Mouse (Mus musculus) CH12.LX (cell line): ENCODE data around the gene Aurkb. TPM values are rescaled to one million over a fixed set of nuclear protein-coding genes. Genes with fewer than 3 reads are reported as not detected.

Experiments used
- DNase-seq: peaks from one replicate; pipeline ENCODE4 v3.0.0-alpha.2; 2013; ENCODE audit errors: extremely low read depth
- H3K27ac ChIP-seq: 2 replicates; pipeline ENCODE4 v1.5.1; 2012; ENCODE audit warnings: low read depth, mild to moderate bottlenecking, control low read depth, moderate library complexity; ENCODE audit not compliant: insufficient read depth
- H3K27me3 ChIP-seq: replicated peaks from 2 replicates; pipeline ENCODE3; 2012; ENCODE audit warnings: inconsistent platforms
- H3K36me3 ChIP-seq, 2 experiments: replicated peaks in 1 of 2; 2 replicates each; pipeline versions ENCODE3 to v1.6.1; 2012; ENCODE audit warnings: inconsistent platforms in 1 of 2, low read length in 1 of 2, mild to moderate bottlenecking in 1 of 2, mixed read lengths in 1 of 2, moderate library complexity in 1 of 2; ENCODE audit not compliant: control insufficient read depth in 1 of 2, insufficient read depth in 1 of 2
- H3K4me1 ChIP-seq, 2 experiments: 2 replicates each; pipeline ENCODE4 v1.6.1; 2012; ENCODE audit warnings: inconsistent platforms in 1 of 2, moderate library complexity in 1 of 2; ENCODE audit not compliant: insufficient read depth in 2 of 2, control insufficient read depth in 1 of 2
- H3K4me2 ChIP-seq: 2 replicates; pipeline ENCODE4 v1.6.1; 2012; ENCODE audit warnings: low read depth, mild to moderate bottlenecking, control low read depth; ENCODE audit not compliant: poor library complexity, insufficient read depth, severe bottlenecking
- H3K4me3 ChIP-seq, 3 experiments: fragments of 150-350 bp in 1 of 3; sonication (generic) in 1 of 3; replicated peaks in 1 of 3; 2 replicates each; pipeline versions ENCODE3 to v1.5.1; 2011 to 2012; ENCODE audit warnings: low read depth in 2 of 3, low read length in 2 of 3, mild to moderate bottlenecking in 2 of 3, moderate library complexity in 2 of 3, control low read depth in 1 of 3, improper control_type of control experiment in 1 of 3, inconsistent platforms in 1 of 3, mixed read lengths in 1 of 3; ENCODE audit not compliant: poor library complexity in 1 of 3
- H3K79me2 ChIP-seq: replicated peaks from 2 replicates; pipeline ENCODE4 v1.6.1; 2012; ENCODE audit warnings: mild to moderate bottlenecking, moderate library complexity; ENCODE audit not compliant: control insufficient read depth, poor library complexity, insufficient read depth, severe bottlenecking; ENCODE audit errors: extremely low read depth
- H3K9ac ChIP-seq: 2 replicates; pipeline ENCODE4 v1.6.1; 2012; ENCODE audit warnings: low read depth, mild to moderate bottlenecking, control low read depth, moderate library complexity; ENCODE audit not compliant: insufficient read depth
- H3K9me3 ChIP-seq: replicated peaks from 2 replicates; pipeline ENCODE3; 2012; ENCODE audit warnings: low read length, inconsistent platforms, mixed read lengths
- CHD1 ChIP-seq: IDR thresholded peaks from 2 replicates; pipeline ENCODE4 v1.6.1; 2012; ENCODE audit warnings: low read depth, low read length, improper control_type of control experiment, inconsistent platforms
- CHD2 ChIP-seq: IDR thresholded peaks from 2 replicates; pipeline ENCODE4 v1.6.1; 2011; ENCODE audit warnings: low read length, improper control_type of control experiment
- CTCF ChIP-seq, 2 experiments: IDR thresholded peaks in 1 of 2; conservative IDR thresholded peaks in 1 of 2; 2 replicates each; pipeline ENCODE4 v1.5.1; 2011 to 2012; ENCODE audit warnings: low read depth in 2 of 2, low read length in 2 of 2, improper control_type of control experiment in 1 of 2, inconsistent platforms in 1 of 2, mild to moderate bottlenecking in 1 of 2, moderate library complexity in 1 of 2
- ETS1 ChIP-seq: conservative IDR thresholded peaks from 2 replicates; pipeline ENCODE4 v1.6.1; 2012; ENCODE audit warnings: low read depth, mild to moderate bottlenecking, inconsistent platforms, low read length, improper control_type of control experiment, moderate library complexity
- IRF4 ChIP-seq: IDR thresholded peaks from 2 replicates; pipeline ENCODE4 v1.6.1; 2014; ENCODE audit warnings: low read depth, mild to moderate bottlenecking, inconsistent platforms, low read length, improper control_type of control experiment
- JUN ChIP-seq: IDR thresholded peaks from 2 replicates; pipeline ENCODE4 v1.6.1; 2011; ENCODE audit warnings: low read depth, mild to moderate bottlenecking, low read length, improper control_type of control experiment, moderate library complexity; ENCODE audit not compliant: insufficient read depth
- JUND ChIP-seq: conservative IDR thresholded peaks from 2 replicates; pipeline ENCODE4 v1.6.1; 2011; ENCODE audit warnings: low read depth, low read length, improper control_type of control experiment
- MAFK ChIP-seq: IDR thresholded peaks from 2 replicates; pipeline ENCODE4 v1.6.1; 2011; ENCODE audit warnings: low read length, improper control_type of control experiment; ENCODE audit not compliant: insufficient replicate concordance
- MAX ChIP-seq: IDR thresholded peaks from 2 replicates; pipeline ENCODE4 v1.6.1; 2011; ENCODE audit warnings: low read length, improper control_type of control experiment
- MEF2A ChIP-seq: IDR thresholded peaks from 2 replicates; pipeline ENCODE4 v1.6.1; 2014; ENCODE audit warnings: low read depth, mild to moderate bottlenecking, inconsistent platforms, low read length, improper control_type of control experiment, borderline replicate concordance
- MXI1 ChIP-seq: IDR thresholded peaks from 2 replicates; pipeline ENCODE4 v1.6.1; 2011; ENCODE audit warnings: mild to moderate bottlenecking, low read depth, low read length, improper control_type of control experiment
- NRF1 ChIP-seq: IDR thresholded peaks from 2 replicates; pipeline ENCODE4 v1.6.1; 2014; ENCODE audit warnings: low read depth, mild to moderate bottlenecking, inconsistent platforms, low read length, improper control_type of control experiment, moderate library complexity
- POLR2A ChIP-seq: IDR thresholded peaks from 2 replicates; pipeline ENCODE4 v1.6.1; 2011; ENCODE audit warnings: low read depth, mild to moderate bottlenecking, improper control_type of control experiment, low read length
- POLR2AphosphoS2 ChIP-seq: IDR thresholded peaks from 2 replicates; pipeline ENCODE4 v1.6.1; 2011; ENCODE audit warnings: low read depth, low read length, improper control_type of control experiment
- RAD21 ChIP-seq: IDR thresholded peaks from 2 replicates; pipeline ENCODE4 v1.6.1; 2011; ENCODE audit warnings: low read depth, mild to moderate bottlenecking, low read length, improper control_type of control experiment, moderate library complexity
- RCOR1 ChIP-seq: conservative IDR thresholded peaks from 2 replicates; pipeline ENCODE4 v1.6.1; 2012; ENCODE audit warnings: low read depth, mild to moderate bottlenecking, inconsistent platforms, low read length, improper control_type of control experiment
- SIN3A ChIP-seq: IDR thresholded peaks from 2 replicates; pipeline ENCODE4 v1.6.1; 2012; ENCODE audit warnings: low read length, improper control_type of control experiment, inconsistent platforms
- TCF12 ChIP-seq: IDR thresholded peaks from 2 replicates; pipeline ENCODE4 v1.6.1; 2014; ENCODE audit warnings: low read depth, mild to moderate bottlenecking, inconsistent platforms, low read length, improper control_type of control experiment
- USF2 ChIP-seq: conservative IDR thresholded peaks from 2 replicates; pipeline ENCODE4 v1.6.1; 2011; ENCODE audit warnings: low read depth, low read length, improper control_type of control experiment
- ZC3H11A ChIP-seq: IDR thresholded peaks from 2 replicates; pipeline ENCODE4 v1.6.1; 2012; ENCODE audit warnings: low read depth, mild to moderate bottlenecking, inconsistent platforms, low read length, improper control_type of control experiment
- ZNF384 ChIP-seq: IDR thresholded peaks from 2 replicates; pipeline ENCODE4 v1.6.1; 2012; ENCODE audit warnings: low read depth, low read length, improper control_type of control experiment, inconsistent platforms
- dilution Hi-C: fragments of 300-500 bp; cut with MboI; formaldehyde crosslinking; loops from 2 replicates; pipeline ENCODE4 v1.14.3; 2020; ENCODE audit warnings: low sequenced_read_pairs; ENCODE audit not compliant: extremely low pct_unique_long_range_greater_than_20kb, extremely low pct_ligation_motif_present
- in situ Hi-C: fragments of 300-500 bp; cut with MboI; formaldehyde crosslinking; loops from 3 replicates; pipeline ENCODE4 v1.14.3; 2019; ENCODE audit warnings: low sequenced_read_pairs, low pct_ligation_motif_present, low pct_unique_long_range_greater_than_20kb, mixed read lengths
- polyA plus RNA-seq: library from polyadenylated mRNA; unstranded; fragments of >175 nt; gene quantifications from 2 replicates; pipeline ENCODE4 v1.2.1, GENCODE M21; 2012; ENCODE audit warnings: low read depth; ENCODE audit not compliant: insufficient read length
- total RNA-seq, 2 experiments: library from RNA; depleted of rRNA; stranded (reverse); fragments of 300-350 nt in 1 of 2; fragments of >200 nt in 1 of 2; gene quantifications; 2 replicates each; pipeline ENCODE4 v1.2.3; 2012 to 2014

Gene Aurkb
- total and polyA plus RNA-seq, 3 experiments, result 170 to 200 (median 190) TPM

DNA sequence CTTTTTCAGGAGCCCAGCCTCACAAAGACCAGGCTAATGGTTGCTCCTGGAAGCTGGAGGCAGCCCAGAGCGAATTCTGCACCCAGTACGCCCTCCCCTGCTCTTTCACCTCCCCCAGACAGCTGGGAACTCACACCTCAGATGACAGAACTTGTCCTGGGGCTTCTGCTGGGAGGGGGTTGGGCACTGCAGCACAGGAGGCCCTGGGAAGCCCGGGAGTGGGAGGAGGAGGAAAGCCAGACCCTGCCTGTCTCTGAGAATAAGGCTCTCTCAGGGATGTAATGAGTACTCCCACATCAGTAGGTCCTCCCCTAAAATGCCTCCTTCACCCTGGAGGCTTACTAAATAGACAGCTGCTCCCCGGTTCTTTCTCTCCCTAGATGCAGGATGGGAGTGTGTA is 41.6 kb downstream of the Aurkb start:
- Histone ChIP-seq H3K4me3 (no peak overlapping the region), H3K4me1 (peaks cover 18 to 41% of the 10 kb centered on the region in 2 experiments), H3K79me2 (peaks cover 29% of the 10 kb centered on the region), H3K27me3 (peaks cover 29% of the 10 kb centered on the region), H3K4me2 (no peak overlapping the region), H3K9me3 (peaks cover 4% of the 10 kb centered on the region), H3K27ac (no peak overlapping the region), H3K36me3 (peaks cover 18 to 28% of the 10 kb centered on the region in 2 experiments), H3K9ac (no peak overlapping the region)
- no peak for DNase-seq
- in situ Hi-C loops, result loop anchor here (25.0 kb wide), 1 partner anchor 925 kb away; the partner anchor contains the start of genes Acadvl, Dlg4 and Dvl2
- dilution Hi-C loops, result no loop called here
- no peak for TF ChIP-seq MAFK
- TF ChIP-seq ZNF384, result no peak
- TF ChIP-seq ETS1, result no peak
- TF ChIP-seq POLR2AphosphoS2, result no peak
- no peak for TF ChIP-seq CHD1
- no peak for TF ChIP-seq JUN
- TF ChIP-seq POLR2A, result no peak
- TF ChIP-seq ZC3H11A, result no peak
- TF ChIP-seq MEF2A, result no peak
- TF ChIP-seq RCOR1, result no peak
- TF ChIP-seq MXI1, result no peak
- no peak for TF ChIP-seq CHD2
- TF ChIP-seq CTCF (conservative IDR thresholded peaks at IDR 0.05 in 1 of 2, IDR thresholded peaks at IDR 0.05 in 1 of 2; ENCODE audit: low read depth in 2 of 2, low read length in 2 of 2), result no peak
- no peak for TF ChIP-seq SIN3A
- no peak for TF ChIP-seq IRF4
- no peak for TF ChIP-seq MAX
- no peak for TF ChIP-seq USF2
- TF ChIP-seq NRF1, result no peak
- TF ChIP-seq TCF12, result no peak

DNA sequence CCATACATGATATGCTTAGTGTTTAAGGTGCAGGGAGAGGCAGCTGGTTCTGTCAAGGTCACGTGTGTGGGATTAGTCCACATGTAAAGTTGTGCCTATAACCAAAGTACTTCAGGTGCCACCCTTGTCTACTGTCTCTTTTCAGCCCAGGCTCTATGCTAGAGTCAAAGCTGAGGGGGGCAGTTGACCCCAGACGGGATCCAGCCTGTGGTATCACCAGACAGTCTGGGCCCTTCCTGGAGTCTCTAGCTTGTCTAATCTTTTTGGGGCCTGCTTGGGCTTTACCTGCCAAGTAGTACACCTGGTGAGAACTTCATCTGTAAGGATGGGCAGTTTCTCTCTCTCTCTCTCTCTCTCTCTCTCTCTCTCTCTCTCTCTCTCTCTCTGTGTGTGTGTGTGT is 42.1 kb downstream of the Aurkb start:
- Histone ChIP-seq H3K4me2 (peak overlapping the region; percentile 74; the same call in 1 of the 2 replicates), H3K9me3 (peaks cover 4% of the 10 kb centered on the region), H3K27ac (no peak overlapping the region), H3K27me3 (peaks cover 25% of the 10 kb centered on the region), H3K4me3 (no peak overlapping the region), H3K79me2 (peaks cover 29% of the 10 kb centered on the region), H3K4me1 (peaks cover 20 to 45% of the 10 kb centered on the region in 2 experiments), H3K36me3 (peaks cover 20 to 32% of the 10 kb centered on the region in 2 experiments), H3K9ac (0 out of 2 replicates have a peak overlapping the region, but pooled peaks have one; percentile 96)
- in situ Hi-C loops, result loop anchor here (25.0 kb wide), 1 partner anchor 925 kb away; the partner anchor contains the start of genes Acadvl, Dlg4 and Dvl2
- TF ChIP-seq JUND, result no peak
- no peak for TF ChIP-seq RAD21
- dilution Hi-C loops, result no loop called here
- DNase-seq, result no peak
